Mouse (Mus musculus) CH12.LX (cell line): ENCODE results near the gene Shank1. TPM values are rescaled to one million over a fixed set of nuclear protein-coding genes. Genes with fewer than 3 reads are reported as not detected.

Experiments used
- DNase-seq: peaks from one replicate; pipeline ENCODE4 v3.0.0-alpha.2; 2013; ENCODE audit errors: extremely low read depth
- H3K27ac ChIP-seq: 2 replicates; pipeline ENCODE4 v1.5.1; 2012; ENCODE audit warnings: low read depth, mild to moderate bottlenecking, control low read depth, moderate library complexity; ENCODE audit not compliant: insufficient read depth
- H3K27me3 ChIP-seq: replicated peaks from 2 replicates; pipeline ENCODE3; 2012; ENCODE audit warnings: inconsistent platforms
- H3K36me3 ChIP-seq, 2 experiments: replicated peaks in 1 of 2; 2 replicates each; pipeline versions ENCODE3 to v1.6.1; 2012; ENCODE audit warnings: inconsistent platforms in 1 of 2, low read length in 1 of 2, mild to moderate bottlenecking in 1 of 2, mixed read lengths in 1 of 2, moderate library complexity in 1 of 2; ENCODE audit not compliant: control insufficient read depth in 1 of 2, insufficient read depth in 1 of 2
- H3K4me1 ChIP-seq, 2 experiments: 2 replicates each; pipeline ENCODE4 v1.6.1; 2012; ENCODE audit warnings: inconsistent platforms in 1 of 2, moderate library complexity in 1 of 2; ENCODE audit not compliant: insufficient read depth in 2 of 2, control insufficient read depth in 1 of 2
- H3K4me2 ChIP-seq: 2 replicates; pipeline ENCODE4 v1.6.1; 2012; ENCODE audit warnings: low read depth, mild to moderate bottlenecking, control low read depth; ENCODE audit not compliant: poor library complexity, insufficient read depth, severe bottlenecking
- H3K4me3 ChIP-seq, 3 experiments: fragments of 150-350 bp in 1 of 3; sonication (generic) in 1 of 3; replicated peaks in 1 of 3; 2 replicates each; pipeline versions ENCODE3 to v1.5.1; 2011 to 2012; ENCODE audit warnings: low read depth in 2 of 3, low read length in 2 of 3, mild to moderate bottlenecking in 2 of 3, moderate library complexity in 2 of 3, control low read depth in 1 of 3, improper control_type of control experiment in 1 of 3, inconsistent platforms in 1 of 3, mixed read lengths in 1 of 3; ENCODE audit not compliant: poor library complexity in 1 of 3
- H3K79me2 ChIP-seq: replicated peaks from 2 replicates; pipeline ENCODE4 v1.6.1; 2012; ENCODE audit warnings: mild to moderate bottlenecking, moderate library complexity; ENCODE audit not compliant: control insufficient read depth, poor library complexity, insufficient read depth, severe bottlenecking; ENCODE audit errors: extremely low read depth
- H3K9ac ChIP-seq: 2 replicates; pipeline ENCODE4 v1.6.1; 2012; ENCODE audit warnings: low read depth, mild to moderate bottlenecking, control low read depth, moderate library complexity; ENCODE audit not compliant: insufficient read depth
- H3K9me3 ChIP-seq: replicated peaks from 2 replicates; pipeline ENCODE3; 2012; ENCODE audit warnings: low read length, inconsistent platforms, mixed read lengths
- E2F4 ChIP-seq: IDR thresholded peaks from 2 replicates; pipeline ENCODE4 v1.6.1; 2011; ENCODE audit warnings: low read depth, low read length, improper control_type of control experiment; ENCODE audit not compliant: insufficient replicate concordance
- ELF1 ChIP-seq: IDR thresholded peaks from 2 replicates; pipeline ENCODE4 v1.6.1; 2014; ENCODE audit warnings: low read depth, mild to moderate bottlenecking, inconsistent platforms, low read length, improper control_type of control experiment
- ETS1 ChIP-seq: conservative IDR thresholded peaks from 2 replicates; pipeline ENCODE4 v1.6.1; 2012; ENCODE audit warnings: low read depth, mild to moderate bottlenecking, inconsistent platforms, low read length, improper control_type of control experiment, moderate library complexity
- JUN ChIP-seq: IDR thresholded peaks from 2 replicates; pipeline ENCODE4 v1.6.1; 2011; ENCODE audit warnings: low read depth, mild to moderate bottlenecking, low read length, improper control_type of control experiment, moderate library complexity; ENCODE audit not compliant: insufficient read depth
- MAZ ChIP-seq: IDR thresholded peaks from 2 replicates; pipeline ENCODE4 v1.6.1; 2012; ENCODE audit warnings: low read depth, mild to moderate bottlenecking, inconsistent platforms, low read length, improper control_type of control experiment, moderate library complexity
- MEF2A ChIP-seq: IDR thresholded peaks from 2 replicates; pipeline ENCODE4 v1.6.1; 2014; ENCODE audit warnings: low read depth, mild to moderate bottlenecking, inconsistent platforms, low read length, improper control_type of control experiment, borderline replicate concordance
- NRF1 ChIP-seq: IDR thresholded peaks from 2 replicates; pipeline ENCODE4 v1.6.1; 2014; ENCODE audit warnings: low read depth, mild to moderate bottlenecking, inconsistent platforms, low read length, improper control_type of control experiment, moderate library complexity
- POLR2AphosphoS2 ChIP-seq: IDR thresholded peaks from 2 replicates; pipeline ENCODE4 v1.6.1; 2011; ENCODE audit warnings: low read depth, low read length, improper control_type of control experiment
- RCOR1 ChIP-seq: conservative IDR thresholded peaks from 2 replicates; pipeline ENCODE4 v1.6.1; 2012; ENCODE audit warnings: low read depth, mild to moderate bottlenecking, inconsistent platforms, low read length, improper control_type of control experiment
- SMC3 ChIP-seq: IDR thresholded peaks from 2 replicates; pipeline ENCODE4 v1.6.1; 2011; ENCODE audit warnings: low read depth, low read length, improper control_type of control experiment
- TCF12 ChIP-seq: IDR thresholded peaks from 2 replicates; pipeline ENCODE4 v1.6.1; 2014; ENCODE audit warnings: low read depth, mild to moderate bottlenecking, inconsistent platforms, low read length, improper control_type of control experiment
- ZNF384 ChIP-seq: IDR thresholded peaks from 2 replicates; pipeline ENCODE4 v1.6.1; 2012; ENCODE audit warnings: low read depth, low read length, improper control_type of control experiment, inconsistent platforms
- dilution Hi-C: fragments of 300-500 bp; cut with MboI; formaldehyde crosslinking; loops from 2 replicates; pipeline ENCODE4 v1.14.3; 2020; ENCODE audit warnings: low sequenced_read_pairs; ENCODE audit not compliant: extremely low pct_unique_long_range_greater_than_20kb, extremely low pct_ligation_motif_present
- in situ Hi-C: fragments of 300-500 bp; cut with MboI; formaldehyde crosslinking; loops from 3 replicates; pipeline ENCODE4 v1.14.3; 2019; ENCODE audit warnings: low sequenced_read_pairs, low pct_ligation_motif_present, low pct_unique_long_range_greater_than_20kb, mixed read lengths
- polyA plus RNA-seq: library from polyadenylated mRNA; unstranded; fragments of >175 nt; gene quantifications from 2 replicates; pipeline ENCODE4 v1.2.1, GENCODE M21; 2012; ENCODE audit warnings: low read depth; ENCODE audit not compliant: insufficient read length
- total RNA-seq, 2 experiments: library from RNA; depleted of rRNA; stranded (reverse); fragments of 300-350 nt in 1 of 2; fragments of >200 nt in 1 of 2; gene quantifications; 2 replicates each; pipeline ENCODE4 v1.2.3; 2012 to 2014

Gene Shank1
- total and polyA plus RNA-seq, 3 experiments: under 0.01 to 0.07 TPM; not detected in 1

- Histone ChIP-seq H3K4me1 (no peaks in the 10 kb centered on the region), H3K9me3 (peaks cover 2% of the 10 kb centered on the region), H3K27me3 (peaks cover 78% of the 10 kb centered on the region), H3K79me2 (no peaks in the 10 kb centered on the region), H3K4me3 (no peak overlapping the region), H3K9ac (no peak overlapping the region), H3K36me3 (no peaks in the 10 kb centered on the region), H3K4me2 (no peak overlapping the region), H3K27ac (no peak overlapping the region)
- no peak for DNase-seq
- in situ Hi-C loops: no loop called here
- dilution Hi-C loops: no loop called here
- TF ChIP-seq TCF12: no peak
- TF ChIP-seq ELF1: no peak
- TF ChIP-seq E2F4: no peak
- no peak for TF ChIP-seq JUN
- no peak for TF ChIP-seq ETS1
- TF ChIP-seq SMC3: no peak
- TF ChIP-seq RCOR1: no peak
- no peak for TF ChIP-seq ZNF384
- TF ChIP-seq NRF1: no peak
- no peak for TF ChIP-seq MAZ
- no peak for TF ChIP-seq MEF2A
Observed at GRCm38 (mm10) chr7:44335031-44335878, 25.2 kb downstream of the Shank1 start.

- no peak for TF ChIP-seq POLR2AphosphoS2
- TF ChIP-seq E2F4: no peak
- TF ChIP-seq, all 38 proteins: peak for 0
- Histone ChIP-seq H3K4me3 (no peak overlapping the region), H3K4me2 (no peak overlapping the region), H3K79me2 (no peaks in the 10 kb centered on the region), H3K9me3 (peaks cover 2% of the 10 kb centered on the region), H3K36me3 (no peaks in the 10 kb centered on the region), H3K27me3 (peaks cover 80% of the 10 kb centered on the region), H3K4me1 (no peaks in the 10 kb centered on the region), H3K9ac (no peak overlapping the region), H3K27ac (no peak overlapping the region)
- dilution Hi-C loops: no loop called here
- in situ Hi-C loops: no loop called here
- no peak for DNase-seq
Observed at GRCm38 (mm10) chr7:44336046-44337021, 26.3 kb downstream of the Shank1 start.
